Mouse (Mus musculus) spleen, postnatal 36 days (tissue): ENCODE results near the gene Vamp5.
A peak's percentile ranks its signal among the peaks of the same experiment; 100 is the strongest.

Experiments used
- DNase-seq, 2 experiments: peaks; one replicate each; pipeline ENCODE4 v3.0.0; 2022; ENCODE audit warnings: low spot score in 2 of 2, mixed read lengths in 1 of 2

The Vamp5 gene

DNA sequence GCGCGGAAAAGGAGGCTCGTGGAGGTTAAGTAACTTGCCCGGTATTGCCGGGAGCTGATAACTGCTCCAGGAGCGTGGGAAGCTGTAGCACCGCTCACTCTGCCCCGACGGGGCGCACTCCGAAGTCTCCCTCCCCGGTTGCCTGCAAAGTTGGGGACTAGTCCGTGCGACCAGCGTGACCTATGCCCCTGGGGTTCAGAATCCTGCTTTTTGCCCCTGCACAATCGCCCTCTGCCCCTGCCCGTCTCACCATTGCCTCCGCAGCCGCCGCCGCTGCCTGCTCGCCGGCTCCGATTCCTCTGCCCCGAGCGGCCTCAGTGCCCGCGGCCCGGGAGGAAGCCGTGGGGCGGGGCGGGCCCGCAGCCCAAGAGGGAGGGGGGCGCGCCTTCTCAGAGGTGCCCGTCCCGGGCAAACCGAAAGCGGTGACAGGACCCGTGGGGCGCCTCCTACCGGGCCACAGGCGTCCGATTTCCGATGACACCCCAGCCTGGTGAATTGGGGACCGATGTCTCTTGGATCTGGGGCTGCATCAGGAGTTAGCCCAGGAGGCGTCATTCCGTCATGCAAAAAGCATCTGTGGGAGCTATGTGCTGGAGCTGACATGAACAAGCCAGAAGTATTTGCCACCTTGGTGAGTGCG is at the start of gene Vamp5:
TSS of gene Vamp5 (minus strand) at position 338 of the 640 bp plus-strand sequence.
- DNase-seq, result peak; percentile 92 to 93

DNA sequence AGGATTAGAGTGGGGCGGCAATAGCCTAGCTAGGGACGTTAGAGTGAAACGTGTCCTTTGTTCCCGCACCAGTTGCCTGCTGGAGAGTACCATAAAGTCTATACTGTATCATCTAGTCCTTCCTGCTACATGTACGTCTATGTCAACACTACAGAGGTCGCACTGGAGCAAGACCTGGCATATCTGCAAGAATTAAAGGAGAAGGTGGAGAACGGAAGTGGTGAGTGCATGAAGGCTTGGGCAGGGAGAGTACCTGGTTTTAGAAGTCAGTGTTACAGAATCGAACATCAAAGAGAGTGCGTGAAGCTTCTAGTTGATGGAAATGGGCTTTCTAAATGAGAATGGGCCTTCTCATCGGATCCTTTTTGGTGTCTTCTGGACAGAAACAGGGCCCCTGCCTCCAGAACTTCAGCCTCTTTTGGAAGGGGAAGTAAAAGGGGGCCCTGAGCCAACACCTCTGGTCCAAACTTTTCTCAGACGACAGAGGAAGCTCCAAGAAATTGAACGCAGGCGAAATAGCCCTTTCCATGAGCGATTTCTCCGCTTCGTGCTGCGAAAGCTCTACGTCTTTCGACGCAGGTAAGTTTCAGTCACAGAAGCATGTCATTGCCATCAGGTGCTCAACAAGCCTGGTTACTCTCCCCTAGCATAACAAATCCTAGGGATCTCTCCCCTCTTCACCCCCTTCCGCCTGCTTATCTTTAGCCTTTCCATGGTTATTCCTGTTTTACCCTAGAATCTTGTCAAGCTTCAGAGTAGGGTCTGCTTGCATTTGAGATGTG is 49.0 kb upstream of the Vamp5 start:
- no peak for DNase-seq

DNA sequence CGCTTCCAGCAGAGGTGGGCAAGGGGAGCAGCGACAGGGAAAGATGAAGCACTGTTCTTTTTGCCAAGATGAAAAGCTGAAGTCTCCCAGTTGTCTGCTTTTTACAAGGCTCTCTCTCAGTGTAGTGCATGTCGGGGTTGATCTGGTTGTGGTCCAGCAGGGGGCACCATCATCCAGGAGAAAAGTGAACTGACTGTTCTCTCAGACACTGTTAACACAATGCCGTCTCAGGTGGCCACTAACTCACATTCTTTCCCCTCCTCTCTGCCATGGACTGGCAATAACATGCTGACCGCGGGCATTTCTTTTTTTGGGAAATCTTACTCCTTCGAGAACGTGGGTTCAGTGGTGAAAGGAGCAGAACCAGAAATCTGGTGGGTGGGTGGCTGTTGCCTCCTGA is 47.8 kb upstream of the Vamp5 start:
- peak; percentile 62 to 73 for DNase-seq

DNA sequence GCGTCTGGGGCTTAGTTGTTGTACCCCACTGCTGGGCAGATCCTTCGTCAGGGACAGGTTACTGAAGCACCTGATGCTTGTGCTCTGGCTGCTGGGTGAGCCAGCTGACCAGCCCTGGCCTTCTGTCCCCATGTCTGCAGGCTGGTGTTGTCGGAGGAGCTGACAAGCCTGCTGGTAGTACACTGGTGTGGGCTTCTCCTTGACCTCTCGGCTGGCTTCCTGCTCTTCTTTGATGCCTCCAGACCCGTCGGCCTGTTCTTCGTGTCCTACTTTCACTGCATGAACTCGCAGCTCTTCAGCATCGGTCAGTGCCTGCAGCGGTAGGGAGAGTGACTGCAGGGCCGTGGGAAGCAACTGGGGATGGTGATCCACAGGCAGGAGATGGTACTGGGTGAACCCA is 45.4 kb upstream of the Vamp5 start:
- no peak for DNase-seq

DNA sequence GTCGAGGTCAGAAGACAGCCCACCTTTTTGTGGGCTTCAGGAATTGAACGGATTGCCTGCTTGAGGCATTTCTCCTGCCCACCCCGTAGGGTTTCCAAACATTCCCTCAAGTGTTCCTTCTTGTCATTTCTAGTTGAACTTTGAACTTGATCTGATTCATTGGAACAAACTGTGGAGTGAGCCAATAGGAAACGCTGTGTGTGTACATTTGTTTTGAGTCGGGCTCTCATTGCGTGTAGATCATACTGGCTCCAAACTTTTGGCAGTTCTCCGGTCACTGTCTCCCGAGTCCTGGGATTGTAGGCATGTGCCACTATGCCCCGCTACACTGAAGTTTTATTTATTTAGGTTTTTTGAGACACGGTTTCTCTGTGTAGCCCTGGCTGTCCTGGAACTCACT is 40.6 kb upstream of the Vamp5 start:
- DNase-seq, result no peak

DNA sequence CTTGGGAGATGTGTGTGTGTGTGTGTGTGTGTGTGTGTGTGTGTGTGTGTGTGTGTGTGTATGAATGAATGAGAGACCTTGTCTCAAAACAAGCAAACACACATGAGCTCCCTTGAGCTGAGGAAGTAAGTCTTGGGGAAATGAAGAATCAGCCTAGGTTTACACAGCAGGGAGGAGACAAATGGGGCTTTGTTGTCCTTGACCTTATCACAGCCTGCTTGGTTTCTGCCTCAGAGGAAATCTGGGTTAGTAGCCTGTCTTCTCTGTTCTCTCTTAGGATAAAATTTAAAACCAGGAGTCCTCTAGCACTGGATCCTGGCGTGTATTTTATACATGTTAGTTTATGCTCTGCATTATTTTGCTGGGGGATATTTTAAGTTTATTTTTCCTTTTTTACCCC is 39.5 kb upstream of the Vamp5 start:
- DNase-seq, result no peak

DNA sequence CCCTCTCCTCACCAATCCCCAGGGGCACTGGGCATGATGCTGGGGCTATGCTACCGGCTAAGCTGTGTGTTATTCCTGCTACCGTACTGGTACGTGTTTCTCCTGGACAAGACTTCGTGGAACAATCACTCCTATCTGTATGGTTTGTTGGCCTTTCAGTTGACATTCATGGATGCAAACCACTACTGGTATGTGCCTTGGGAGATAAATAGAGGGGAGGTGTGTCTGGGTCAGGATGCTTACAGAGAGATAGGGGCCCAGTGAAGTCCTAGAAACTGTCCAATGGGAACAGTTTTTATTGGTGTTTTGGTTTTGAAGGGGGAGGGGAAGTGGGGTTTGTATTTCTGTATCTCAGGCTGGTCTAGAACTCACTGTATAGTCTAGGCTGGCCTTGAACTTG is 38.0 kb upstream of the Vamp5 start:
- no peak for DNase-seq

DNA sequence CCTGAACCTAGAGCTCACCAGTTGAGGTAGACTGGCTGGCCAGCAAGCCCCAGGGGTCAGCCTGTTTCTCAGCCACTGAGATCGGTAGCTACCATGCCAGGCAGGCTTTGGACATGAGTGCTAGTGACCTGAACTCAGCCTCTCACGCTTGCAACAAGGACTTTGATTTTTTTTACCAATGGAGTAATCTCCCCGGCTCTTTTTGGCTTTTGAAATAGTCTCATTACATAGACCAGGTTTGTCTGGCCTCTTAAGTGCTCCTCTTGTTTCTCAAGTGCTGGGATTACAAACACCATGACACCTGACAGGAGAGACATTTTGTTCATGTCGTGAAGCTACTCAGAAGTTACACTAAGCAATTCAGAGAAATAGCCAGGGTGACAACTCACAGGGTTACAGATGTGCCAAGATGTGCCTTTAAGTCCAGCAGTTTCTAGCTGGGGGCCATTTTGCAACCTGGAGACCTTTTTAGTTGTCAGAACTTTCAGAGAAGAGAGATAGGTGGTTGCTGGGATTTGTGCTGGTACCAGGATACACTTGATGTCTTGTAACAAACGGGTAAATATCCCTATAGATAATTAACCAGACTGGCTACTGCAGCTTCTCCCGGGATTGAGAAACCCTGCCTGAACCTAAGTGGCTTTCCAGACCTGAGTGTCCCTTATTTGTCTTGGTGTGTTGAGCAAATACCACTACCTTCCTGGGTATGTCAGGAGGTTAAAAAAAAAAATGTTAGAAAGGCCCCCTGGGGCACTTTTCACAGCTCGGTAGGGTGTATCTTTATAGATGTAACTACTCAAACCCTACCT is 35.9 kb upstream of the Vamp5 start:
- no peak for DNase-seq

DNA sequence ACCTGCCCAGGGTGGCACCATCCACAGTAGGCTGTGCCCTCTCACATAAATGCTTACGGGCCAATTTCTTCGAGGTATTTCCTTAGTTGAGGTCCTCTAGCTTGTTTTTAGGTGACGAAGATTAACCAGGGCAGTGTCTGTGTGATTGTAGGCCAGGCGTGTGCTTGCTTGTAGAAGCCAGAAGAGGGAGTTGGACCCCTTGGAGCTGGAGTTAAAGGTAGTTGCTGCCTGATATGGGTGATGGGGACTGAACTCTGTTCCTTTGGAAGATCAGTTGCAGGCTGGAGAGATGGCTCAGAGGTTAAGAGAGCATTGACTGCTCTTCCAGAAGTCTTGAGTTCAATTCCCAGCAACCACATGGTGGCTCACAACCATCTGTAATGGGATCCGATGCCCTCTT is 34.9 kb upstream of the Vamp5 start:
- DNase-seq, result no peak

DNA sequence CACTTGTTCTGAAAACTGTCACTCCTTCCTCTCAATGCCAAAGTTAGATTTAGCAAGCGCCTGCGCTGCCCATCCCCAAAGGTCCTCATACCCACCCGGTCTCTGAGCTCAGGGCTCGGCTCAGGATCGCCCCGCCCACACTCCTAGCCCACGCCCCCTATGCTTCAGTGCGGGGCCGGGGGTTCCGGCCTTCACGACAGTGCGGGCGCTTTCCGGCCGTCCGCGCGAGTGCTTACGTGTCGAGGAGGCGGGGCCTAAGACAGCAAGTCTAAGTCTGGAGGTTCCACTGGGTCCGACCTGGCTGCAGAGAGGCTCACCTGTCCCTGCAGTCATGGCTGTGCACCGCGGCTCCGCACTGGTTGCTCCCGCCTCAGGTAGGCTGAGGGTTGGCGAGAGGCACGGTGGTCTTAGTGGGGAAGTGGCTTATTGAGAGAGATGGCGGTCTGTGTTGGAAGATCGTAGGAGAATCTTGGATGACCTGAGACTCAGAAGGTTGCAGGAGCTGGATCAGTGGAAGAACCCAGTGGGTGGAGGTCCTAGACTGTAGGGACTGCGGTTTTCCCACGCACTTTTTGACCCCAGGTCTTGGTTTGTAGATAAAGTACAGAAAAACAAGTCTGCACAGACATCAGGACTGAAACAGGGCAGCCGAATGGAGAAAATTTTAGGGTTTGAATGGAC is 33.9 kb upstream of the Vamp5 start, which contains the start of gene Ggcx:
TSS of gene Ggcx (plus strand) at position 233 of the 681 bp plus-strand sequence.
- peak; percentile 93 to 95 for DNase-seq

DNA sequence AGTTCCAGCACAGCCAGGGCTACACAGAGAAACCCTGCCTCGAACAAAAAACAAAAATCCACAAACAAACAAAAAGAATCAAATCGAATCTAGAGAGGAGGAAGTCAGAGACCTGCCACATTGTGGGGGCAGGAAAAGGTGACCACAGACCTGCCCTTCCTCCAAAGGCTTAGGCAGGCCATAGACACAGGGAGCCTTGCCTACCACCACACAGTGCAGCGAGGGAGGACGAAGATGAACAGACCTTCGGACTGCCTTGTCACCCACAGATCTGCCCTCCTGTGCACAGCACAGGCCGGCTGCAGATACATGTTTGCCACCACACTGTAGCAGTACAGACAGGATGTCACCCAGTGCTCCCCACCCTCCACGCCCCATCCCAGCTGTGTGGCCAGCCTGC is 30.2 kb upstream of the Vamp5 start:
- no peak for DNase-seq

DNA sequence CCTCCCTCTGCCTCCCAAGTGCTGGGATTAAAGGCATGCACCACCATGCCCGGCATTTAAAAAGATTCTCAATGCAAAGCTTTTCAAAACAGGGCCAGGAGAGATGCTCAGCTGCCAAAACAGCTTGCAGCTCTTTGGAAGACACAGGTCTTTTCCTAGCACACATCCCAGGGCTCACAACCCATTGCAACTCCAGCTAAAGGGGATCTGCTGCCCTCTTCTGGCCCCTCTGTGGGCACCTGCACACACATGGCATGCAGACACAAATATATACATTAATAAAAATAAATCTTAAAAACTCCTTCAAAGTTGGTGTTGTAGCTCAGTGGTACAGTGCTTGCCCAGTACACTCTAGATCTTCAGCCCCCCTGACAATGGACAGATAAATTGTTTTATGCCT is 29.7 kb upstream of the Vamp5 start:
- DNase-seq, result no peak

DNA sequence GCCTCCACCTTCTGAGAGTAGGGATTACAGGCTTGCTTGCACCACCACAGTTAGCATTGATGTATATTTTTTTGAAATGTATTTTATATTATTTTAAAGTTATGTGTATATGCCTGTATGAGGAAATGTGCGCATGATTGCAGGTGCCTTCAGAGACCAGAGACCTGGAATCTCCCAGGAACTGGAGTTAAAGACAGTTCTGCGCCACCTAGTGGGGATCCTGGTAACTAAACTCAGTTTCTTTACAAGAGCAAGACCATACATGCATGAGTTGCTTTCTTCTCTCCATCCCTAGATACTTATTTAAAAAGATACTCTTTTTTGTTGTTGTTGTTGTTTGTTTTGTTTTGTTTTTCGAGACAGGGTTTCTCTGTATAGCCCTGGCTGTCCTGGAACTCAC is 29.3 kb upstream of the Vamp5 start:
- DNase-seq, result peak in 1 of 2 experiments; percentile 49

DNA sequence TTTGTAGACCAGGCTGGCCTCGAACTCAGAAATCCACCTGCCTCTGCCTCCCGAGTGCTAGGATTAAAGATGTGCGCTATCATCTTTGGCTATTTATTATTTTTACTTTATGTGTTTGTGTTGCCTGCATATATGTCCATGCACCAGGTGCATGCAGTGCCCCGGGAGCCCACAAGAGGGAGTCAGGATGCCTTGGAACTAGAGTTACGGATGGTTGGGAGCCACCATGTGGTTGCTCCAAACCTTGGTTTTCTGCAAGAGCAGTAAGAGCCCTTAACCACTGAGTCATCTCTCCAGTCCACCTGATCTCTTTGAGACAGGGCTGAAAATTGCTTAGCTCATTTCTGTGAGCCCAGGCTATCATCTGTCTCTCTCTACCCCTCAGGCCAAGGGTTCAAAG is 26.9 kb upstream of the Vamp5 start:
- peak; percentile 67 to 77 for DNase-seq

DNA sequence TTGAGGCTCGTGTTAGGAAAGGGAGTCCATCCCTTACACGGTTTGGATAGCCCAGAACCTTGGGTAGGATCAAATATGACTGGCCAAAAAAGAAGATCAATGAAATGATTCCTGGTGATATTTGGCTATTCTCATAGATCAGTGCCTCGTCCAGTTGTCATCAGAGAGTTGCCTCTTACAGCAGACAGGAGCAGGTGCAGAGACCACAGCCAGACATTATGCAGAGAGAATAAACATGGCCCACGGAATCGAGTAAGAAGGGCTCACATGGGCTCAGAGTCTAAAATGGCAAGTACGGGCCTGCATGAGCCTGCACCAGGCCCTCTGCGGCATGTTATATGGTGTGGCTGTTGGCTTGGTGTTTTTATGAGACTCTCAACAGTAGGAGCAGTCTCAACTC is 25.1 kb upstream of the Vamp5 start:
- DNase-seq, result no peak

DNA sequence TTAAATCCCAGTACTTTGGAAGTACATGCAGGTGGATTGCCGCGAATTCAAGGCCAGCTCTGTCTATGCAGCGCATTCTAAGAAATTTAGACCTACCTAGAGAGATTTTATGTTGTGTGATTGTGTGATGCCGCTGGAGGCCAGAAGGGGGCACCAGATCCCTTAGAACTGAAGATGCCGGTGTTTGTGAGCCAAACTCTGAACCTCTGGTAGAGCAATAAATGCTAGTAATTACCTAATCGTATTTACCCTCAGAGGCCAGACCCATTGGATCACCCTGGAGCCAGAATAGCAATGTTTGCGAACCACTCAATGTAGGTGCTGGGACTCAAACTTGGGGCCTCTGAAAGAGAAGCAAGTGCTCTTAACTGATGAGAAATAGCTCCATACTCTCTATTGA is 21.6 kb upstream of the Vamp5 start:
- DNase-seq, result peak; percentile 61 to 74

DNA sequence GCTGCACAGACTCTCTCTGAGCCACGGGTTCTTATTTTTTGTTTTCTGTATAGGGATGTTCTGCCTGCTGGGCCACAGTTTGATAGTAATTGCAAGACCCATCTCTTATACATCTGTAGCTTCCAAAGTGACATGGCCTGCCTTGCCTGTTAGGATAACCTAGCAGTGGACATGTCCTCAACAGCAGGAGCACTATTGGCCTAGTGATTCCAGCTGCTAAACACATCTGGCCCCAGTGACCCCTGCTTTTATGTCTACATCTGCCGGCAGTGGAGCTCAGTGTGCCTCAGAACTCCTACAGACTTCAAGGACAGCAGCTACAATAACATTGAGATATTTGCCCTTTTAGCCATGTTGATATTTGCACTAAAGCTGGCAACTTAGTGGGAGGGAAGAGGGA is 19.7 kb upstream of the Vamp5 start:
- DNase-seq, result no peak

DNA sequence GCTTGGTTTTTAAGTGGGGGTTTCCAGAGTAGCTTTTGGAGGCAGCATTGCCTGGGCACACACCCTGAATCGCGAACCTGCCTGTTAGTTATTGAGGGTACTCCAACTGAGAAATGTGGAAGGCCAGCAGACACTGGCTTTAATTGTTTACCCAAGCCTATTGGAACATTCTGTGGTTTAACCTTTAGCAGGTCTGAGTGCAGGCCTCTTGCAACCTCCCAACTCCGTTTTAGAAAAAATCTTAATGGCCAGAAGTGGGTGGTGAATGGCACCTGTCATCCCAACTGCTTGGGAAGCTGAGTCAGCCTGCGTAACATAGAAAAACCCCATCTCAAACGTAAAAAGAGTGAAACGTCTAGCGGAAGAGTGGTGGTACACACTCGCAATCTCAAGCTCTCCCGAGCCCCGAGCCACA is 16.6 kb upstream of the Vamp5 start:
- DNase-seq, result no peak

DNA sequence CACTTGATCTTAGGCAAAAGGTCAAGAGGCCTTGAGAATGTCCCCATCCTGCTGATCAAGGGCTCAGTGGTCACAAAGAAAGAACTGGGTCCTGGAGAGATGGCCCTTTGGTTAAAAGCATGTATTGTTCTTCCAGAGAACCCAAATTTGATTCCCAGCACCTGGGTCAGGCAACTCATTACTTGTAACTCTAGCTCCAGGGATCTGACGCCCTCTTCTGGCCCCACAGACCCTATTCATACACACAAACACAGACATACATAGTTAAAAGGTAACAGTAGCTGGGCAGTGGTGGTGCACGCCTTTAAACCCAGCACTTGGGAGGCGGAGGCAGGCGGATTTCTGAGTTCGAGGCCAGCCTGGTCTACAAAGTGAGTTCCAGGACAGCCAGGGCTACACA is 12.1 kb upstream of the Vamp5 start:
- no peak for DNase-seq

DNA sequence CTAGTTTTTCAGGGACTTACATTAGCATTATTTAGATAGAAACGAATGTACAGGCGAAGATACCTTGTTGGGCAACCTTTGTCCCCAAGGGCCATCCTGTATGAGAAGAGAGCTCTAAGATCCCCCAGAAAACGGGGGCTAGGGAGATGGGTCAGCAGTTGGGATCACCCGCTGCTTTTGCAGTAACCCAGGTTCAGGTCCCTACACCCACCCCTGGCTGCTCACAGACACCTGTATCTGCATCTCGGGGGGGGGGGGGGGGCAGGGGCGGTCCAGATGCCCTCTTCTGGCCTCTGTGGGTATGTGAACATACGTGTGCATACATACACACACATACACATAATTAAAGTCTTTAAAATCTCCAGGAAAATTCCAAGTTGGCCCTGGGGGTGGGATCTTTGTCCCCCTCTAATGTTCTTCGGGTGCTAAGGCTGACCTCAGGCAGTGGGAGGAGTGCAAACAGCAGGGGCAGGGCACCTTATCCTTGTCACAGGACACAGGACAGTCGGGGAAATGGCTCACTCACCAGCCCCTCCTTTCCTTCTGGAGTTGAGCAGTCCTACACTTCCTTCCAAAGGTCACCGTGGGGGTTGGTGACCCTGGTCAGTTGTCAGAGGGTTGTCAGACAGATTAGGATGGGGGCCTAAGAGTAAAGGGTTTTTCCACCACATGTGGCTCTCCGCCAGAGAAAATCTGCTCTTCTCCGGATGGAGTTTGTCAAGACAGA is 10.7 kb upstream of the Vamp5 start:
- peak; percentile 52 to 62 for DNase-seq
